9 mouse cellular contexts compared by ENCODE assay signal in genomic region chr11:83409792-83410291, GRCm38 (mm10). TPM values are rescaled to one million over a fixed set of nuclear protein-coding genes. Genes with fewer than 3 reads are reported as not detected.
DNase-seq lines count a peak whose midpoint lies in the region; ATAC-seq and TF ChIP-seq lines count a peak whose summit lies in the region.
"Had no signal": no experiment of that assay in that cellular context is flagged by ENCODE, and none has a peak within 500 bp of the region (broad histone marks: within the 10 kb centered on the region; RNA-seq: fewer than 3 reads in every experiment).

No protein-coding gene starts in this region.

- DNase-seq in gastrocnemius, adult 2 months, result no peak
- DNase-seq in gastrocnemius, adult 18-20 months (ENCODE audit: low spot score), result no peak
- DNase-seq in embryo, embryonic 10 days (ENCODE audit: low spot score), result peak; percentile 38
- DNase-seq in layer of hippocampus, postnatal 36 days, result no peak

- H3K4me1 ChIP-seq in E14TG2a.4 (replicated peaks; ENCODE audit: low read depth, low read length), result peaks cover 30% of the 10 kb centered on the region
- peaks cover 25% of the 10 kb centered on the region for H3K4me1 ChIP-seq in hindbrain, embryonic 15.5 days (replicated peaks)
- peaks cover 27% of the 10 kb centered on the region for H3K4me1 ChIP-seq in midbrain, embryonic 15.5 days

- intact Hi-C loops in gastrocnemius, adult 2 months (cut with DNase I), result no loop called here

- no peaks in the 10 kb centered on the region for H3K9me3 ChIP-seq in E14TG2a.4 (ENCODE audit: low read length)
- H3K9me3 ChIP-seq in hindbrain, embryonic 15.5 days, result no peaks in the 10 kb centered on the region
- no peaks in the 10 kb centered on the region for H3K9me3 ChIP-seq in midbrain, embryonic 15.5 days

- no peak overlapping the region for H3K27ac ChIP-seq in gastrocnemius, adult 2 months
- peak overlapping the region; percentile 45 for H3K27ac ChIP-seq in hindbrain, embryonic 15.5 days (replicated peaks)
- H3K27ac ChIP-seq in midbrain, embryonic 15.5 days, result peak overlapping the region; percentile 71

- H3K36me3 ChIP-seq in E14TG2a.4 (ENCODE audit: insufficient read depth, low read length), result no peaks in the 10 kb centered on the region
- no peaks in the 10 kb centered on the region for H3K36me3 ChIP-seq in hindbrain, embryonic 15.5 days
- no peaks in the 10 kb centered on the region for H3K36me3 ChIP-seq in midbrain, embryonic 15.5 days (replicated peaks)

- peak overlapping the region; percentile 86 for H3K9ac ChIP-seq in hindbrain, embryonic 15.5 days
- H3K9ac ChIP-seq in midbrain, embryonic 15.5 days, result peak overlapping the region; percentile 93

- H3K27me3 ChIP-seq in E14TG2a.4 (ENCODE audit: insufficient read depth, low read length), result peaks cover 75% of the 10 kb centered on the region
- H3K27me3 ChIP-seq in hindbrain, embryonic 15.5 days, result no peaks in the 10 kb centered on the region
- H3K27me3 ChIP-seq in midbrain, embryonic 15.5 days (replicated peaks), result no peaks in the 10 kb centered on the region

- under 1% methylated on average over 20 of the region's 40 CpGs for WGBS in hindbrain, embryonic 15.5 days
- 0% methylated on average over 37 of the region's 40 CpGs for WGBS in midbrain, embryonic 15.5 days

- ATAC-seq in hindbrain, embryonic 15.5 days (ENCODE audit: low FRiP score, low read depth), result peak; percentile 37
- ATAC-seq in midbrain, embryonic 15.5 days (replicated peaks), result peak; percentile 63; the same call in 1 of the 2 replicates
- ATAC-seq in granulocyte monocyte progenitor cell, adult 5-6 weeks (replicated peaks; ENCODE audit: poor library complexity, severe bottlenecking), result no peak; the same call in 1 of the 2 replicates

- no peak for TF ChIP-seq CTCF in gastrocnemius, adult 2 months (IDR thresholded peaks at IDR 0.05)
- TF ChIP-seq CTCF in E14TG2a.4 (conservative IDR thresholded peaks at IDR 0.05; ENCODE audit: low read length), result no peak

- H3K4me2 ChIP-seq in hindbrain, embryonic 15.5 days, result peak overlapping the region; percentile 75
- H3K4me2 ChIP-seq in midbrain, embryonic 15.5 days, result peak overlapping the region; percentile 86

- H3K4me3 ChIP-seq in gastrocnemius, adult 2 months, result peak overlapping the region; percentile 71
- peak overlapping the region; percentile 80 for H3K4me3 ChIP-seq in E14TG2a.4 (replicated peaks; ENCODE audit: low read length)
- peak overlapping the region; percentile 85 for H3K4me3 ChIP-seq in hindbrain, embryonic 15.5 days
- peak overlapping the region; percentile 89 for H3K4me3 ChIP-seq in midbrain, embryonic 15.5 days

RNA-seq across cellular contexts. Expression of gene Rasl10b, which starts 0.9 kb away (rescaled TPM):
- under 1 TPM; 0.36 to 0.50 TPM for total RNA-seq in gastrocnemius, adult 2 months (2021)
- total RNA-seq in gastrocnemius, adult 18-20 months (2021), result under 1 TPM; 0.48 to 0.90 TPM
- polyA plus RNA-seq in hindbrain, embryonic 15.5 days (2015; fragmentation: Nextera tagmentation; extraction: Ambion mirVana), result 44.2 and 48.6 TPM in 2 replicates
- 43.2 and 45.6 TPM in 2 replicates for polyA plus RNA-seq in midbrain, embryonic 15.5 days (2015; fragmentation: Nextera tagmentation; extraction: Ambion mirVana)
- not detected in 2 replicates for total RNA-seq in granulocyte monocyte progenitor cell, adult 5-6 weeks (2014; fragmentation: Nextera tagmentation)
- 0.09 and 0.41 TPM in 2 replicates for total RNA-seq in granulocyte monocyte progenitor cell, adult 5-6 weeks (2017)
- 100 to 1,000 TPM; 223 to 227 TPM for total RNA-seq in layer of hippocampus, postnatal 36 days (2021)
- total RNA-seq: hematopoietic stem cell, adult 5-6 weeks had no signal

RNA-seq across cellular contexts. Expression of gene Gas2l2, which starts 19.4 kb away (rescaled TPM):
- not detected for total RNA-seq in gastrocnemius, adult 2 months (2021)
- not detected for total RNA-seq in gastrocnemius, adult 18-20 months (2021)
- 0.41 and 0.91 TPM in 2 replicates for polyA plus RNA-seq in hindbrain, embryonic 15.5 days (2015; fragmentation: Nextera tagmentation; extraction: Ambion mirVana)
- 0.36 and 0.54 TPM in 2 replicates for polyA plus RNA-seq in midbrain, embryonic 15.5 days (2015; fragmentation: Nextera tagmentation; extraction: Ambion mirVana)
- total RNA-seq in granulocyte monocyte progenitor cell, adult 5-6 weeks (2014; fragmentation: Nextera tagmentation), result 0.13 TPM in 1 of 2 replicates, not detected in the other
- 0.57 TPM in 1 of 2 replicates, not detected in the other for total RNA-seq in granulocyte monocyte progenitor cell, adult 5-6 weeks (2017)
- total RNA-seq in layer of hippocampus, postnatal 36 days (2021), result under 1 TPM; 0.12 to 0.15 TPM
- total RNA-seq: hematopoietic stem cell, adult 5-6 weeks had no signal

RNA-seq across cellular contexts. Expression of gene 1700020L24Rik, which starts 27.6 kb away (rescaled TPM):
- total RNA-seq in gastrocnemius, adult 2 months (2021), result not detected
- not detected for total RNA-seq in gastrocnemius, adult 18-20 months (2021)
- polyA plus RNA-seq in hindbrain, embryonic 15.5 days (2015; fragmentation: Nextera tagmentation; extraction: Ambion mirVana), result 0.42 and 0.78 TPM in 2 replicates
- 0.68 and 0.70 TPM in 2 replicates for polyA plus RNA-seq in midbrain, embryonic 15.5 days (2015; fragmentation: Nextera tagmentation; extraction: Ambion mirVana)
- 33.2 and 34.9 TPM in 2 replicates for total RNA-seq in granulocyte monocyte progenitor cell, adult 5-6 weeks (2014; fragmentation: Nextera tagmentation)
- total RNA-seq in granulocyte monocyte progenitor cell, adult 5-6 weeks (2017), result 79.8 and 113 TPM in 2 replicates
- not detected for total RNA-seq in layer of hippocampus, postnatal 36 days (2021)

RNA-seq across cellular contexts. Expression of gene Mmp28, which starts 53.0 kb away (rescaled TPM):
- total RNA-seq in gastrocnemius, adult 2 months (2021), result 1 to 10 TPM; 1.9 to 3.2 TPM
- total RNA-seq in gastrocnemius, adult 18-20 months (2021), result 1 to 10 TPM; 1.4 TPM
- polyA plus RNA-seq in hindbrain, embryonic 15.5 days (2015; fragmentation: Nextera tagmentation; extraction: Ambion mirVana), result 4.2 TPM in 2 replicates
- polyA plus RNA-seq in midbrain, embryonic 15.5 days (2015; fragmentation: Nextera tagmentation; extraction: Ambion mirVana), result 2.9 and 3.4 TPM in 2 replicates
- total RNA-seq in granulocyte monocyte progenitor cell, adult 5-6 weeks (2014; fragmentation: Nextera tagmentation), result 6.6 and 11.1 TPM in 2 replicates
- total RNA-seq in granulocyte monocyte progenitor cell, adult 5-6 weeks (2017), result 5.4 and 5.6 TPM in 2 replicates
- total RNA-seq in layer of hippocampus, postnatal 36 days (2021), result 1 to 10 TPM; 2.9 to 4.0 TPM

Comparison
In these comparisons a context has a peak if more than half of its experiments do, and no peak if none do; other contexts are left out.
1. RNA of gene Rasl10b, which starts 0.9 kb away (total RNA-seq): 223 to 227 TPM in layer of hippocampus, postnatal 36 days; 0.48 to 0.90 TPM in gastrocnemius, adult 18-20 months, 0.36 to 0.50 TPM in gastrocnemius, adult 2 months and 0.09 to 0.41 TPM in granulocyte monocyte progenitor cell, adult 5-6 weeks; every median in the first group is over 100 times any median in the second.
2. RNA of gene 1700020L24Rik, which starts 27.6 kb away (total RNA-seq): 33.2 to 113 TPM in granulocyte monocyte progenitor cell, adult 5-6 weeks; not detected in layer of hippocampus, postnatal 36 days, not detected in gastrocnemius, adult 18-20 months and not detected in gastrocnemius, adult 2 months; every median in the first group is over 10 times any median in the second.
3. Peak in every context shown above with its lines, with median percentiles within 50 percentile points of each other: H3K4me3 ChIP-seq.